In genomic region chr3:37711639-37712038, GRCm38 (mm10) we compare ENCODE assay signal across 29 mouse cellular contexts. TPM values are rescaled to one million over a fixed set of nuclear protein-coding genes. Genes with fewer than 3 reads are reported as not detected.
DNase-seq lines count a peak whose midpoint lies in the region; ATAC-seq lines count a peak whose summit lies in the region.
"Had no signal": no experiment of that assay in that cellular context is flagged by ENCODE, and none has a peak within 500 bp of the region (broad histone marks: within the 10 kb centered on the region; RNA-seq: fewer than 3 reads in every experiment).

No protein-coding gene starts in this region.

- H3K4me1 ChIP-seq in heart, embryonic 13.5 days = peaks cover 14% of the 10 kb centered on the region
- H3K4me1 ChIP-seq in embryonic facial prominence, embryonic 13.5 days = peaks cover 18% of the 10 kb centered on the region
- peaks cover 4% of the 10 kb centered on the region; the same call in 1 of the 2 replicates for H3K4me1 ChIP-seq in intestine, embryonic 16.5 days (ENCODE audit: control insufficient read depth, insufficient read depth, low read length)
- H3K4me1 ChIP-seq in stomach, embryonic 15.5 days = 0 out of 2 replicates have a peak, but pooled peaks cover 10% of the 10 kb centered on the region
- H3K4me1 ChIP-seq in kidney, embryonic 16.5 days (ENCODE audit: insufficient read depth, low read length) = peaks cover 12% of the 10 kb centered on the region; the same call in 1 of the 2 replicates
- H3K4me1 ChIP-seq: hindbrain, embryonic 13.5 days; neural tube, embryonic 12.5 days had no signal

- H3K27ac ChIP-seq in heart, embryonic 13.5 days (replicated peaks) = 0 out of 2 replicates have a peak overlapping the region, but pooled peaks have one; percentile 6
- peak overlapping the region; percentile 89 for H3K27ac ChIP-seq in embryonic facial prominence, embryonic 13.5 days
- 0 out of 2 replicates have a peak overlapping the region, but pooled peaks have one; percentile 23 for H3K27ac ChIP-seq in intestine, embryonic 16.5 days (ENCODE audit: low read length)
- H3K27ac ChIP-seq in stomach, embryonic 15.5 days = peak overlapping the region; percentile 83
- H3K27ac ChIP-seq in kidney, embryonic 16.5 days (ENCODE audit: low read length) = no peak overlapping the region
- H3K27ac ChIP-seq: forebrain, embryonic 13.5 days; hindbrain, embryonic 13.5 days; neural tube, embryonic 12.5 days had no signal

- H3K4me3 ChIP-seq in heart, embryonic 13.5 days = no peak overlapping the region
- no peak overlapping the region for H3K4me3 ChIP-seq in embryonic facial prominence, embryonic 13.5 days
- H3K4me3 ChIP-seq in intestine, embryonic 16.5 days (ENCODE audit: low read length) = no peak overlapping the region
- H3K4me3 ChIP-seq in stomach, embryonic 15.5 days (replicated peaks) = no peak overlapping the region
- H3K4me3 ChIP-seq in kidney, embryonic 16.5 days (ENCODE audit: low read length) = no peak overlapping the region
- H3K4me3 ChIP-seq: erythroblast, embryonic 14.5 days; forebrain, embryonic 13.5 days; hindbrain, embryonic 13.5 days; megakaryocyte, embryonic 14.5 days; neural tube, embryonic 12.5 days had no signal

- ATAC-seq in heart, embryonic 13.5 days (ENCODE audit: extremely low read depth, insufficient number of reproducible peaks, low FRiP score, low TSS enrichment) = no peak
- no peak for ATAC-seq in embryonic facial prominence, embryonic 13.5 days (ENCODE audit: insufficient number of reproducible peaks, insufficient read depth, low FRiP score, low TSS enrichment, low read depth)
- ATAC-seq in intestine, embryonic 16.5 days = no peak
- no peak for ATAC-seq in stomach, embryonic 15.5 days (ENCODE audit: insufficient read depth, low FRiP score, low read depth)
- no peak for ATAC-seq in kidney, embryonic 16.5 days (ENCODE audit: low FRiP score, low TSS enrichment)
- no peak for ATAC-seq in megakaryocyte, adult 5-6 weeks (ENCODE audit: poor library complexity, severe bottlenecking)
- ATAC-seq: forebrain, embryonic 13.5 days; liver, postnatal 0 days had no signal

- WGBS in heart, embryonic 13.5 days = 71% methylated on average over 4 of the region's 4 CpGs
- 67% methylated on average over 4 of the region's 4 CpGs for WGBS in embryonic facial prominence, embryonic 13.5 days
- 58% methylated on average over 4 of the region's 4 CpGs for WGBS in intestine, embryonic 16.5 days
- WGBS in stomach, embryonic 15.5 days = 67% methylated on average over 4 of the region's 4 CpGs
- 87% methylated on average over 4 of the region's 4 CpGs for WGBS in kidney, embryonic 16.5 days

- H3K27me3 ChIP-seq in heart, embryonic 13.5 days (replicated peaks) = no peaks in the 10 kb centered on the region
- H3K27me3 ChIP-seq in embryonic facial prominence, embryonic 13.5 days = no peaks in the 10 kb centered on the region
- no peaks in the 10 kb centered on the region for H3K27me3 ChIP-seq in intestine, embryonic 16.5 days (replicated peaks; ENCODE audit: control insufficient read depth, insufficient read depth, low read length)
- no peaks in the 10 kb centered on the region for H3K27me3 ChIP-seq in stomach, embryonic 15.5 days (replicated peaks)
- H3K27me3 ChIP-seq in kidney, embryonic 16.5 days (ENCODE audit: insufficient read depth, low read length) = no peaks in the 10 kb centered on the region
- H3K27me3 ChIP-seq: forebrain, embryonic 13.5 days; hindbrain, embryonic 13.5 days; neural tube, embryonic 12.5 days had no signal

- no peak overlapping the region for H3K9ac ChIP-seq in heart, embryonic 13.5 days
- H3K9ac ChIP-seq in embryonic facial prominence, embryonic 13.5 days = 0 out of 2 replicates have a peak overlapping the region, but pooled peaks have one; percentile 12
- no peak overlapping the region for H3K9ac ChIP-seq in intestine, embryonic 16.5 days (ENCODE audit: low read depth, low read length)
- no peak overlapping the region for H3K9ac ChIP-seq in stomach, embryonic 15.5 days
- H3K9ac ChIP-seq in kidney, embryonic 16.5 days (replicated peaks; ENCODE audit: low read length) = no peak overlapping the region
- H3K9ac ChIP-seq: forebrain, embryonic 13.5 days; hindbrain, embryonic 13.5 days; liver, postnatal 0 days; neural tube, embryonic 12.5 days had no signal

- intact Hi-C loops in heart, postnatal 25 days (cut with DNase I) = no loop called here

- no peaks in the 10 kb centered on the region for H3K36me3 ChIP-seq in heart, embryonic 13.5 days
- H3K36me3 ChIP-seq in embryonic facial prominence, embryonic 13.5 days = no peaks in the 10 kb centered on the region
- H3K36me3 ChIP-seq in intestine, embryonic 16.5 days (ENCODE audit: control insufficient read depth, insufficient read depth, low read length) = no peaks in the 10 kb centered on the region
- no peaks in the 10 kb centered on the region for H3K36me3 ChIP-seq in stomach, embryonic 15.5 days
- H3K36me3 ChIP-seq in kidney, embryonic 16.5 days (ENCODE audit: insufficient read depth, low read length) = no peaks in the 10 kb centered on the region
- H3K36me3 ChIP-seq: hindbrain, embryonic 13.5 days; neural tube, embryonic 12.5 days had no signal

- no peak for DNase-seq in heart, postnatal 25 days (ENCODE audit: low spot score)
- no peak for DNase-seq in natural killer cell, adult 2 months (ENCODE audit: low spot score in 2 of 2)
- DNase-seq: adrenal gland, postnatal 14 days; cerebellum, adult 2 months; cerebellum, postnatal 36 days; heart, postnatal 14 days; kidney, adult 9 months; kidney, postnatal 36 days; layer of hippocampus, adult 9-11 months; liver, postnatal 0 days; lung, postnatal 10 days; midbrain, embryonic 14.5 days; retina, postnatal 1 day; right cerebral cortex, postnatal 25 days; spleen, adult 18-20 months; thymus, adult 2 months had no signal

- H3K4me2 ChIP-seq in heart, embryonic 13.5 days = no peak overlapping the region
- H3K4me2 ChIP-seq in embryonic facial prominence, embryonic 13.5 days = no peak overlapping the region
- no peak overlapping the region for H3K4me2 ChIP-seq in intestine, embryonic 16.5 days (ENCODE audit: low read depth, low read length)
- H3K4me2 ChIP-seq in stomach, embryonic 15.5 days = no peak overlapping the region
- H3K4me2 ChIP-seq in kidney, embryonic 16.5 days (replicated peaks; ENCODE audit: low read depth, low read length) = no peak overlapping the region
- H3K4me2 ChIP-seq: forebrain, embryonic 13.5 days; heart, embryonic 11.5 days; hindbrain, embryonic 13.5 days; liver, embryonic 11.5 days; neural tube, embryonic 12.5 days had no signal

- H3K9me3 ChIP-seq in heart, embryonic 13.5 days = no peaks in the 10 kb centered on the region
- no peaks in the 10 kb centered on the region for H3K9me3 ChIP-seq in embryonic facial prominence, embryonic 13.5 days
- H3K9me3 ChIP-seq in intestine, embryonic 16.5 days (ENCODE audit: control insufficient read depth, low read length) = no peaks in the 10 kb centered on the region
- no peaks in the 10 kb centered on the region for H3K9me3 ChIP-seq in stomach, embryonic 15.5 days
- H3K9me3 ChIP-seq in kidney, embryonic 16.5 days (ENCODE audit: low read length) = no peaks in the 10 kb centered on the region
- H3K9me3 ChIP-seq: forebrain, embryonic 13.5 days; neural tube, embryonic 12.5 days had no signal

RNA-seq across cellular contexts. Expression of gene Gm5148, which starts 12.7 kb away (rescaled TPM):
- 3.1 and 3.2 TPM in 2 replicates for polyA plus RNA-seq in heart, embryonic 13.5 days (2015; fragmentation: Nextera tagmentation; extraction: Ambion mirVana)
- not detected for total RNA-seq in heart, postnatal 25 days (2021)
- polyA plus RNA-seq in embryonic facial prominence, embryonic 13.5 days (2015; fragmentation: Nextera tagmentation; extraction: Ambion mirVana) = 6.2 and 7.5 TPM in 2 replicates
- polyA plus RNA-seq in intestine, embryonic 16.5 days (2015; fragmentation: Nextera tagmentation; extraction: Ambion mirVana) = 4.0 and 5.9 TPM in 2 replicates
- polyA plus RNA-seq in stomach, embryonic 15.5 days (2015; fragmentation: Nextera tagmentation; extraction: Ambion mirVana) = 5.9 and 6.0 TPM in 2 replicates
- polyA plus RNA-seq in kidney, embryonic 16.5 days (2015; fragmentation: Nextera tagmentation; extraction: Ambion mirVana) = 7.5 and 9.6 TPM in 2 replicates
- total RNA-seq in megakaryocyte, adult 5-6 weeks (2015) = 0.13 TPM in 1 of 2 replicates, not detected in the other
- total RNA-seq in megakaryocyte, adult 5-6 weeks (2017) = 12.9 and 15.8 TPM in 2 replicates
- total RNA-seq: adrenal gland, postnatal 14 days; heart, postnatal 14 days had no signal
